ENCODE assay signal across 16 mouse cellular contexts in genomic region chr4:85256461-85257202, GRCm38 (mm10). TPM values are rescaled to one million over a fixed set of nuclear protein-coding genes. Genes with fewer than 3 reads are reported as not detected.
DNase-seq lines count a peak whose midpoint lies in the region; ATAC-seq and TF ChIP-seq lines count a peak whose summit lies in the region.
"Had no signal": no experiment of that assay in that cellular context is flagged by ENCODE, and none has a peak within 500 bp of the region (broad histone marks: within the 10 kb centered on the region; RNA-seq: fewer than 3 reads in every experiment).

No protein-coding gene starts in this region.

- H3K9ac ChIP-seq in lung, postnatal 0 days (replicated peaks; ENCODE audit: low read depth) = no peak overlapping the region
- no peak overlapping the region for H3K9ac ChIP-seq in hindbrain, postnatal 0 days (replicated peaks; ENCODE audit: low read length)
- H3K9ac ChIP-seq in midbrain, postnatal 0 days (replicated peaks; ENCODE audit: low read length, poor library complexity, severe bottlenecking) = no peak overlapping the region
- H3K9ac ChIP-seq in kidney, embryonic 15.5 days = no peak overlapping the region

- no peaks in the 10 kb centered on the region for H3K27me3 ChIP-seq in lung, postnatal 0 days (replicated peaks; ENCODE audit: insufficient read depth, low read length)
- no peaks in the 10 kb centered on the region for H3K27me3 ChIP-seq in hindbrain, postnatal 0 days (ENCODE audit: insufficient read depth, low read length)
- H3K27me3 ChIP-seq in midbrain, postnatal 0 days (ENCODE audit: insufficient read depth, low read length) = no peaks in the 10 kb centered on the region
- no peaks in the 10 kb centered on the region for H3K27me3 ChIP-seq in kidney, embryonic 15.5 days

- TF ChIP-seq EP300 in lung, postnatal 0 days (IDR thresholded peaks at IDR 0.05) = no peak

- no peaks in the 10 kb centered on the region for H3K4me1 ChIP-seq in lung, postnatal 0 days (ENCODE audit: insufficient read depth, low read depth, low read length)
- peaks cover 14% of the 10 kb centered on the region for H3K4me1 ChIP-seq in hindbrain, postnatal 0 days (ENCODE audit: insufficient read depth, low read length)
- H3K4me1 ChIP-seq in midbrain, postnatal 0 days (ENCODE audit: insufficient read depth, low read length) = no peaks in the 10 kb centered on the region
- H3K4me1 ChIP-seq in kidney, embryonic 15.5 days = no peaks in the 10 kb centered on the region

- WGBS in lung, postnatal 0 days = 69% methylated on average over 5 of the region's 5 CpGs
- 47% methylated on average over 5 of the region's 5 CpGs for WGBS in hindbrain, postnatal 0 days
- WGBS in midbrain, postnatal 0 days = 58% methylated on average over 5 of the region's 5 CpGs
- 91% methylated on average over 5 of the region's 5 CpGs for WGBS in kidney, embryonic 15.5 days

- no peak for ATAC-seq in lung, postnatal 0 days
- ATAC-seq in hindbrain, postnatal 0 days = peak; percentile 79
- ATAC-seq in midbrain, postnatal 0 days (ENCODE audit: low FRiP score) = no peak; the same call in 1 of the 2 replicates
- no peak for ATAC-seq in kidney, embryonic 15.5 days (replicated peaks; ENCODE audit: low FRiP score)
- ATAC-seq: CD4-positive, CD25-positive, alpha-beta regulatory T cell, adult 4 months; Patski had no signal

- no peaks in the 10 kb centered on the region for H3K9me3 ChIP-seq in lung, postnatal 0 days (ENCODE audit: low read length)
- H3K9me3 ChIP-seq in hindbrain, postnatal 0 days (ENCODE audit: low read length) = no peaks in the 10 kb centered on the region
- H3K9me3 ChIP-seq in midbrain, postnatal 0 days (ENCODE audit: low read length) = no peaks in the 10 kb centered on the region
- no peaks in the 10 kb centered on the region for H3K9me3 ChIP-seq in kidney, embryonic 15.5 days (replicated peaks)

- no peak overlapping the region for H3K4me3 ChIP-seq in lung, postnatal 0 days (ENCODE audit: low read depth, low read length)
- no peak overlapping the region for H3K4me3 ChIP-seq in hindbrain, postnatal 0 days (ENCODE audit: low read length)
- no peak overlapping the region for H3K4me3 ChIP-seq in midbrain, postnatal 0 days (ENCODE audit: low read depth, low read length)
- H3K4me3 ChIP-seq in kidney, embryonic 15.5 days (replicated peaks) = no peak overlapping the region

- DNase-seq in lung, postnatal 0 days (ENCODE audit: low spot score) = peak; percentile 5
- no peak for DNase-seq in lung, postnatal 36 days
- DNase-seq in cerebellum, postnatal 14 days = peak; percentile 77 to 80
- DNase-seq in hindbrain, postnatal 0 days (ENCODE audit: low spot score) = peak; percentile 83
- peak; percentile 89 for DNase-seq in midbrain, postnatal 0 days (ENCODE audit: low spot score)
- no peak for DNase-seq in spleen, postnatal 36 days (ENCODE audit: low spot score in 2 of 2)
- DNase-seq in ovary, postnatal 14 days (ENCODE audit: low spot score) = no peak
- DNase-seq: adrenal gland, postnatal 36 days; heart, adult 11 months; lung, adult 18-20 months; right cerebral cortex, adult 18-20 months; thymus, postnatal 4 days had no signal

- no peaks in the 10 kb centered on the region for H3K36me3 ChIP-seq in lung, postnatal 0 days (ENCODE audit: insufficient read depth, low read length)
- no peaks in the 10 kb centered on the region for H3K36me3 ChIP-seq in hindbrain, postnatal 0 days (ENCODE audit: insufficient read depth, low read length)
- no peaks in the 10 kb centered on the region for H3K36me3 ChIP-seq in midbrain, postnatal 0 days (ENCODE audit: insufficient read depth, low read length)
- no peaks in the 10 kb centered on the region for H3K36me3 ChIP-seq in kidney, embryonic 15.5 days

- H3K27ac ChIP-seq in lung, postnatal 0 days (ENCODE audit: low read length) = no peak overlapping the region
- H3K27ac ChIP-seq in hindbrain, postnatal 0 days = peak overlapping the region; percentile 33
- H3K27ac ChIP-seq in midbrain, postnatal 0 days (ENCODE audit: low read depth, low read length) = no peak overlapping the region
- H3K27ac ChIP-seq in kidney, embryonic 15.5 days = no peak overlapping the region

- H3K4me2 ChIP-seq in lung, postnatal 0 days (replicated peaks; ENCODE audit: low read depth, low read length) = no peak overlapping the region
- H3K4me2 ChIP-seq in hindbrain, postnatal 0 days (ENCODE audit: low read depth, low read length) = no peak overlapping the region
- no peak overlapping the region for H3K4me2 ChIP-seq in midbrain, postnatal 0 days (ENCODE audit: low read depth, low read length, poor library complexity, severe bottlenecking)
- H3K4me2 ChIP-seq in kidney, embryonic 15.5 days = no peak overlapping the region

- no peak for TF ChIP-seq CTCF in lung, postnatal 0 days (IDR thresholded peaks at IDR 0.05)
- no peak for TF ChIP-seq CTCF in hindbrain, postnatal 0 days (IDR thresholded peaks at IDR 0.05; ENCODE audit: low read depth)
- no peak for TF ChIP-seq CTCF in midbrain, postnatal 0 days (IDR thresholded peaks at IDR 0.05)

RNA-seq across cellular contexts. Expression of gene Sh3gl2, which starts 51.7 kb away (rescaled TPM):
- 0.70 and 1.2 TPM in 2 replicates for polyA plus RNA-seq in lung, postnatal 0 days (2015; fragmentation: Nextera tagmentation; extraction: Ambion mirVana)
- total RNA-seq in hindbrain, postnatal 0 days (2014; rRNA removed) = 41.9 and 44.7 TPM in 2 replicates
- 119 and 129 TPM in 2 replicates for polyA plus RNA-seq in hindbrain, postnatal 0 days (2015; fragmentation: Nextera tagmentation; extraction: Ambion mirVana)
- total RNA-seq in midbrain, postnatal 0 days (2014; rRNA removed) = 47.4 and 50.6 TPM in 2 replicates
- polyA plus RNA-seq in midbrain, postnatal 0 days (2015; fragmentation: Nextera tagmentation; extraction: Ambion mirVana) = 123 and 132 TPM in 2 replicates
- 16.6 and 16.8 TPM in 2 replicates for polyA plus RNA-seq in kidney, embryonic 15.5 days (2015; fragmentation: Nextera tagmentation; extraction: Ambion mirVana)
- total RNA-seq: monocyte, adult 5-6 weeks had no signal
- polyA plus RNA-seq: CD4-positive, CD25-positive, alpha-beta regulatory T cell, adult 4 months had no signal

Comparison
In these comparisons a context has a peak if more than half of its experiments do, and no peak if none do; other contexts are left out.
1. DNase-seq: peak in lung, postnatal 0 days (single experiment), cerebellum, postnatal 14 days (2 of 2), hindbrain, postnatal 0 days (single experiment) and midbrain, postnatal 0 days (single experiment); none in lung, postnatal 36 days (single experiment), spleen, postnatal 36 days (0 of 2) and ovary, postnatal 14 days (single experiment).